Mouse (Mus musculus): ENCODE measurements at regions not wholly inside any gene's neighbourhood (a gene's known extent, or its start where the extent isn't known, plus 50 kb on each side); places are given as distances from the start of the nearest gene placed in this dataset.

- TF ChIP-seq POLR2A (IDR thresholded peaks at IDR 0.05; ENCODE audit: low read depth, low read length) (no peak), KAT2A (IDR thresholded peaks at IDR 0.05; ENCODE audit: insufficient replicate concordance, low read length) (no peak), TBP (conservative IDR thresholded peaks at IDR 0.05; ENCODE audit: low read depth, low read length) (no peak), MAZ (IDR thresholded peaks at IDR 0.05; ENCODE audit: low read depth, low read length) (no peak), NELFE (IDR thresholded peaks at IDR 0.05; ENCODE audit: low read depth, low read length) (no peak), CTCF (conservative IDR thresholded peaks at IDR 0.05 in 1 of 2, IDR thresholded peaks at IDR 0.05 in 1 of 2; ENCODE audit: low read depth in 2 of 2, low read length in 2 of 2) (no peak), NRF1 (IDR thresholded peaks at IDR 0.05; ENCODE audit: low read depth, low read length) (no peak), ZNF384 (IDR thresholded peaks at IDR 0.05; ENCODE audit: low read depth, low read length) (no peak), SIN3A (IDR thresholded peaks at IDR 0.05; ENCODE audit: low read length) (no peak)
Measured at GRCm38 (mm10) chr12:35670980-35671379, 136.1 kb upstream of the Ahr start.

Data from CH12.LX (cell line).